Mouse (Mus musculus) limb, embryonic 12.5 days (tissue): ENCODE measurements around the gene Ppargc1a. TPM values are rescaled to one million over a fixed set of nuclear protein-coding genes. Genes with fewer than 3 reads are reported as not detected.

ENCODE experiments used
- ATAC-seq: fragments of 200-750 bp; cut with Nextera tagmentation; 2 replicates; pipeline ENCODE4 v1.8.0; 2017; ENCODE audit warnings: low read depth, moderate TSS enrichment; ENCODE audit not compliant: insufficient number of reproducible peaks, insufficient read depth, low FRiP score, low TSS enrichment
- H3K27ac ChIP-seq: fragments of 300-500 bp; sonication (generic); 2 replicates; pipeline ENCODE4 v1.5.1; 2016; ENCODE audit warnings: mild to moderate bottlenecking, moderate library complexity
- H3K27me3 ChIP-seq: fragments of 300-500 bp; sonication (generic); 2 replicates; pipeline ENCODE4 v1.6.1; 2016; ENCODE audit warnings: mild to moderate bottlenecking, moderate library complexity
- H3K36me3 ChIP-seq: fragments of 300-500 bp; sonication (generic); 2 replicates; pipeline ENCODE4 v1.6.1; 2016; ENCODE audit warnings: mild to moderate bottlenecking, moderate library complexity
- H3K4me1 ChIP-seq: fragments of 300-500 bp; sonication (generic); replicated peaks from 2 replicates; pipeline ENCODE4 v1.6.1; 2016
- H3K4me2 ChIP-seq: fragments of 300-500 bp; sonication (generic); 2 replicates; pipeline ENCODE4 v1.6.1; 2016; ENCODE audit warnings: mild to moderate bottlenecking, moderate library complexity
- H3K4me3 ChIP-seq: fragments of 300-500 bp; sonication (generic); replicated peaks from 2 replicates; pipeline ENCODE4 v1.5.1; 2016; ENCODE audit warnings: mild to moderate bottlenecking
- H3K9ac ChIP-seq: fragments of 300-500 bp; sonication (generic); replicated peaks from 2 replicates; pipeline ENCODE4 v1.6.1; 2016; ENCODE audit warnings: mild to moderate bottlenecking, moderate library complexity
- H3K9me3 ChIP-seq: fragments of 300-500 bp; sonication (generic); 2 replicates; pipeline ENCODE4 v1.6.1; 2016; ENCODE audit warnings: mild to moderate bottlenecking, moderate library complexity
- WGBS: fragments of 180-500 bp; shearing (Covaris S2); methylation state at CpG from one replicate; pipeline ENCODE4 v1.1.7; 2016; 5-methylcytosine and 5-hydroxymethylcytosine counted together
- polyA plus RNA-seq: library from polyadenylated mRNA; unstranded; fragments of >200 nt; fragmentation: Nextera tagmentation; extraction: Ambion mirVana; gene quantifications from 2 replicates; pipeline ENCODE4 v1.2.1, GENCODE M21; 2016

Gene Ppargc1a
- polyA plus RNA-seq, result 4.8 and 6.5 TPM in 2 replicates

- ATAC-seq, result 0 out of 2 replicates have a peak, but pooled peaks have one; percentile 52
- H3K9ac ChIP-seq, result no peak within 1 kb of the TSS
- peaks cover 11% of the 10 kb centered on the region for H3K4me1 ChIP-seq
- no peaks in the 10 kb centered on the region for H3K36me3 ChIP-seq
- 52% methylated on average over 6 of the region's 6 CpGs for WGBS
- no peaks in the 10 kb centered on the region for H3K27me3 ChIP-seq
- H3K9me3 ChIP-seq, result no peaks in the 10 kb centered on the region
- H3K4me3 ChIP-seq, result no peak within 1 kb of the TSS
- H3K4me2 ChIP-seq, result no peak within 1 kb of the TSS
- no peak within 1 kb of the TSS for H3K27ac ChIP-seq
These were observed at the start of gene Ppargc1a for GRCm38 (mm10) chr5:51567659-51568058. Gene Ppargc1a (minus strand): TSS chr5:51567726.

- WGBS, result 85% methylated on average over 1 of the region's 1 CpGs
- Histone ChIP-seq H3K27ac (no peak overlapping the region), H3K9me3 (peaks cover 5% of the 10 kb centered on the region), H3K4me2 (no peak overlapping the region), H3K9ac (no peak overlapping the region), H3K4me3 (no peak overlapping the region), H3K36me3 (no peaks in the 10 kb centered on the region), H3K27me3 (no peaks in the 10 kb centered on the region), H3K4me1 (no peaks in the 10 kb centered on the region)
- no peak for ATAC-seq
These were observed 49.4 kb upstream of the Ppargc1a start for GRCm38 (mm10) chr5:51616877-51617276.

GRCm38 (mm10) chr5:51612049-51612448 is 44.5 kb upstream of the Ppargc1a start:
- Histone ChIP-seq H3K9me3 (no peaks in the 10 kb centered on the region), H3K4me2 (no peak overlapping the region), H3K27ac (no peak overlapping the region), H3K4me3 (no peak overlapping the region), H3K4me1 (no peaks in the 10 kb centered on the region), H3K36me3 (no peaks in the 10 kb centered on the region), H3K9ac (no peak overlapping the region), H3K27me3 (no peaks in the 10 kb centered on the region)
- ATAC-seq, result no peak
- WGBS, result 93% methylated on average over 4 of the region's 4 CpGs

GRCm38 (mm10) chr5:51607686-51608480 is 40.4 kb upstream of the Ppargc1a start:
- 80% methylated on average over 6 of the region's 6 CpGs for WGBS
- Histone ChIP-seq H3K9me3 (no peaks in the 10 kb centered on the region), H3K4me2 (no peak overlapping the region), H3K4me1 (no peaks in the 10 kb centered on the region), H3K27me3 (no peaks in the 10 kb centered on the region), H3K36me3 (no peaks in the 10 kb centered on the region), H3K4me3 (no peak overlapping the region), H3K9ac (no peak overlapping the region), H3K27ac (0 out of 2 replicates have a peak overlapping the region, but pooled peaks have one; percentile 12)
- ATAC-seq, result no peak

- ATAC-seq, result no peak
- Histone ChIP-seq H3K27ac (no peak overlapping the region), H3K9me3 (no peaks in the 10 kb centered on the region), H3K4me2 (no peak overlapping the region), H3K4me1 (no peaks in the 10 kb centered on the region), H3K9ac (no peak overlapping the region), H3K27me3 (0 out of 2 replicates have a peak, but pooled peaks cover 5% of the 10 kb centered on the region), H3K4me3 (no peak overlapping the region), H3K36me3 (no peaks in the 10 kb centered on the region)
- WGBS, result 67% methylated on average over 6 of the region's 6 CpGs
These were observed 32.0 kb upstream of the Ppargc1a start for GRCm38 (mm10) chr5:51599549-51599948.

GRCm38 (mm10) chr5:51595644-51596043 is 28.1 kb upstream of the Ppargc1a start:
- 0 out of 2 replicates have a peak, but pooled peaks cover 5% of the 10 kb centered on the region for H3K27me3 ChIP-seq
- no peak overlapping the region for H3K27ac ChIP-seq
- H3K36me3 ChIP-seq, result no peaks in the 10 kb centered on the region
- H3K9me3 ChIP-seq, result no peaks in the 10 kb centered on the region
- no peak overlapping the region for H3K4me3 ChIP-seq
- H3K9ac ChIP-seq, result no peak overlapping the region
- no peak for ATAC-seq
- H3K4me1 ChIP-seq, result peaks cover 12% of the 10 kb centered on the region
- 84% methylated on average over 9 of the region's 9 CpGs for WGBS
- H3K4me2 ChIP-seq, result no peak overlapping the region

GRCm38 (mm10) chr5:51592206-51592605 is 24.7 kb upstream of the Ppargc1a start:
- Histone ChIP-seq H3K36me3 (no peaks in the 10 kb centered on the region), H3K4me2 (no peak overlapping the region), H3K4me3 (no peak overlapping the region), H3K4me1 (peaks cover 12% of the 10 kb centered on the region), H3K9me3 (no peaks in the 10 kb centered on the region), H3K27me3 (0 out of 2 replicates have a peak, but pooled peaks cover 5% of the 10 kb centered on the region), H3K27ac (no peak overlapping the region), H3K9ac (no peak overlapping the region)
- no peak for ATAC-seq
- 26% methylated on average over 5 of the region's 5 CpGs for WGBS

- Histone ChIP-seq H3K27ac (no peak overlapping the region), H3K36me3 (no peaks in the 10 kb centered on the region), H3K4me1 (peaks cover 12% of the 10 kb centered on the region), H3K9ac (no peak overlapping the region), H3K27me3 (0 out of 2 replicates have a peak, but pooled peaks cover 5% of the 10 kb centered on the region), H3K4me3 (no peak overlapping the region), H3K9me3 (no peaks in the 10 kb centered on the region), H3K4me2 (peak overlapping the region; percentile 10; the same call in 1 of the 2 replicates)
- WGBS, result 14% methylated on average over 11 of the region's 11 CpGs
- ATAC-seq, result no peak
These were observed 24.1 kb upstream of the Ppargc1a start for GRCm38 (mm10) chr5:51591537-51592154.

- Histone ChIP-seq H3K27ac (no peak overlapping the region), H3K9ac (no peak overlapping the region), H3K9me3 (no peaks in the 10 kb centered on the region), H3K36me3 (no peaks in the 10 kb centered on the region), H3K27me3 (peaks cover 6% of the 10 kb centered on the region; the same call in 1 of the 2 replicates), H3K4me2 (no peak overlapping the region), H3K4me3 (no peak overlapping the region), H3K4me1 (no peaks in the 10 kb centered on the region)
- ATAC-seq, result no peak
- 79% methylated on average over 2 of the region's 2 CpGs for WGBS
These were observed 18.7 kb upstream of the Ppargc1a start for GRCm38 (mm10) chr5:51586187-51586586.

- WGBS, result 50% methylated on average over 6 of the region's 6 CpGs
- Histone ChIP-seq H3K36me3 (no peaks in the 10 kb centered on the region), H3K9me3 (no peaks in the 10 kb centered on the region)
These were observed 17.5 kb upstream of the Ppargc1a start for GRCm38 (mm10) chr5:51584987-51585386.

GRCm38 (mm10) chr5:51584186-51584585 is 16.7 kb upstream of the Ppargc1a start:
- H3K9me3 ChIP-seq, result no peaks in the 10 kb centered on the region
- H3K36me3 ChIP-seq, result no peaks in the 10 kb centered on the region
- H3K27me3 ChIP-seq, result peaks cover 6% of the 10 kb centered on the region; the same call in 1 of the 2 replicates
- H3K4me2 ChIP-seq, result no peak overlapping the region
- no peak overlapping the region for H3K9ac ChIP-seq
- no peak overlapping the region for H3K4me3 ChIP-seq
- no peak overlapping the region for H3K27ac ChIP-seq
- no peak for ATAC-seq
- WGBS, result 86% methylated on average over 3 of the region's 3 CpGs
- H3K4me1 ChIP-seq, result no peaks in the 10 kb centered on the region

More at GRCm38 (mm10) chr5:51584987-51585386, 17.5 kb upstream of the Ppargc1a start:
- Histone ChIP-seq H3K9ac (no peak overlapping the region), H3K4me3 (no peak overlapping the region), H3K27me3 (peaks cover 6% of the 10 kb centered on the region; the same call in 1 of the 2 replicates), H3K4me2 (no peak overlapping the region), H3K4me1 (no peaks in the 10 kb centered on the region), H3K27ac (no peak overlapping the region)
- no peak for ATAC-seq
